Mouse (Mus musculus) limb, embryonic 13.5 days (tissue): ENCODE results near the gene Ftcd. TPM values are rescaled to one million over a fixed set of nuclear protein-coding genes. Genes with fewer than 3 reads are reported as not detected.
A peak's percentile ranks its signal among the peaks of the same experiment; 100 is the strongest.

Experiments used
- ATAC-seq: fragments of 200-750 bp; cut with Nextera tagmentation; 2 replicates; pipeline ENCODE4 v1.8.0; 2017; ENCODE audit warnings: low read depth, moderate number of reproducible peaks, moderate TSS enrichment; ENCODE audit not compliant: low FRiP score
- H3K27ac ChIP-seq: fragments of 300-500 bp; sonication (generic); 2 replicates; pipeline ENCODE4 v1.5.1; 2015; ENCODE audit warnings: inconsistent platforms, mild to moderate bottlenecking, moderate library complexity
- H3K27me3 ChIP-seq: fragments of 300-500 bp; sonication (generic); 2 replicates; pipeline ENCODE4 v1.6.1; 2015; ENCODE audit warnings: mild to moderate bottlenecking, inconsistent platforms
- H3K36me3 ChIP-seq: fragments of 300-500 bp; sonication (generic); 2 replicates; pipeline ENCODE4 v1.6.1; 2015; ENCODE audit warnings: inconsistent platforms, mild to moderate bottlenecking, moderate library complexity
- H3K4me1 ChIP-seq: fragments of 300-500 bp; sonication (generic); 2 replicates; pipeline ENCODE4 v1.6.1; 2015; ENCODE audit warnings: inconsistent platforms
- H3K4me2 ChIP-seq: fragments of 300-500 bp; sonication (generic); replicated peaks from 2 replicates; pipeline ENCODE4 v1.6.1; 2015; ENCODE audit warnings: inconsistent platforms, mild to moderate bottlenecking, moderate library complexity
- H3K4me3 ChIP-seq: fragments of 300-500 bp; sonication (generic); 2 replicates; pipeline ENCODE4 v1.5.1; 2015; ENCODE audit warnings: moderate library complexity, mild to moderate bottlenecking, inconsistent platforms
- H3K9ac ChIP-seq: fragments of 300-500 bp; sonication (generic); 2 replicates; pipeline ENCODE4 v1.6.1; 2015; ENCODE audit warnings: mild to moderate bottlenecking, inconsistent platforms
- H3K9me3 ChIP-seq: fragments of 300-500 bp; sonication (generic); 2 replicates; pipeline ENCODE4 v1.6.1; 2016; ENCODE audit warnings: inconsistent platforms
- WGBS: fragments of 180-500 bp; shearing (Covaris S2); methylation state at CpG from one replicate; pipeline ENCODE4 v1.1.7; 2015; 5-methylcytosine and 5-hydroxymethylcytosine counted together
- polyA plus RNA-seq: library from polyadenylated mRNA; unstranded; fragments of >200 nt; fragmentation: Nextera tagmentation; extraction: Ambion mirVana; gene quantifications from 2 replicates; pipeline ENCODE4 v1.2.1, GENCODE M21; 2015

The Ftcd gene
- polyA plus RNA-seq = 0.09 and 0.17 TPM in 2 replicates

- Histone ChIP-seq H3K4me2 (no peak within 1 kb of the TSS), H3K9ac (no peak within 1 kb of the TSS), H3K4me3 (no peak within 1 kb of the TSS), H3K9me3 (peaks cover 3% of the 10 kb centered on the region; the same call in 1 of the 2 replicates), H3K27ac (no peak within 1 kb of the TSS), H3K36me3 (no peaks in the 10 kb centered on the region), H3K27me3 (no peaks in the 10 kb centered on the region), H3K4me1 (no peaks in the 10 kb centered on the region)
- no peak for ATAC-seq
- 86% methylated on average over 3 of the region's 3 CpGs for WGBS
These were observed at the start of gene Ftcd for GRCm38 (mm10) chr10:76575374-76575773. Ftcd (plus strand) TSS chr10:76575648.

DNA sequence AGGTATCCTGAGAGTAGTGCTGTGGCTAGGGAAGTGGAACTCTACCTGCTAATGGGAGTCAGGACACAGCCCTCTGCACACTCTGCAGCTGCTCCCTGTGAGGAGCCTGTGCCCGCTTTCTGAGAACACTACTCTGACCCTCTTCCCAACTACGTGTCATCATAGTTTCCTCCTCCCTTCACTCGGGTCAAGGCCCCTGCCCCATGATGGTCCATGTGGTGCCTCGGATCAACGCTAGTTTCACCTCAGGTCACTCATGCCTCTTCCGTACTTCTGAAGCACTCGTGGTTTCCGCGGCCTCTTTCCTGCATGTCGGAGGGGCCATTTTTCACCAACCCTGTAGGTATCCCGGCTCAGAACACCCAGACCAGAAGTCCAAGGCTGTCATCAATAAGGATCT lies 44.5 kb upstream of the Ftcd start:
- H3K9me3 ChIP-seq = no peaks in the 10 kb centered on the region
- H3K27me3 ChIP-seq = no peaks in the 10 kb centered on the region
- H3K27ac ChIP-seq = 0 out of 2 replicates have a peak overlapping the region, but pooled peaks have one; percentile 15
- WGBS = 2% methylated on average over 11 of the region's 11 CpGs
- ATAC-seq = peak; percentile 42; the same call in 1 of the 2 replicates
- peaks cover 15% of the 10 kb centered on the region for H3K4me1 ChIP-seq
- peak overlapping the region; percentile 67 for H3K9ac ChIP-seq
- H3K4me3 ChIP-seq = peak overlapping the region; percentile 68
- H3K36me3 ChIP-seq = peaks cover 27% of the 10 kb centered on the region
- H3K4me2 ChIP-seq = peak overlapping the region; percentile 93

DNA sequence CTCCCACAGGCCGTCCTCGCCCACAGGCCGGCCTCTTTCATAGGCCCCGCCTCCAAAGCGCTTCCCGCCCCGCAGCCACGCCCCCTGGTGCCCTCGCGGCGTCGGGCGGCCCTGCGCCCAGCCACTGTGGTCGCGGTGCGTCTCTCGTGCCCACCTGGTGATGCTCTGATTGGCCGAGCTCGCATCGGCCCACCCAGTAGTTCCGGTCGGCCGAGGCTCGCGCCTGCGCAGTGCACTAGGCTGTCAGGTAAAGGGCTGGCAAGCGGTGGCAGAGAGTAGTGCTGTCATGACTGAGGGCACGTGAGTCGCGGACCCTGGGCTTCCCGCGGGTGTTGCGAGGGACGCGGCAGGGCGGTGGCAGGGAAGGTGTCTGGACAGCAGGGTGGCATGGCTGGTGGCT lies 44.1 kb upstream of the Ftcd start, which contains the start of gene Lss:
TSS of gene Lss (plus strand) at position 214 of the 400 bp plus-strand sequence.
- peak; percentile 99 for ATAC-seq
- Histone ChIP-seq H3K27me3 (no peaks in the 10 kb centered on the region), H3K4me1 (peaks cover 15% of the 10 kb centered on the region), H3K4me3 (peak within 1 kb of the TSS; percentile 68), H3K9ac (peak within 1 kb of the TSS; percentile 79), H3K36me3 (peaks cover 32% of the 10 kb centered on the region), H3K4me2 (peak within 1 kb of the TSS; percentile 93), H3K9me3 (no peaks in the 10 kb centered on the region), H3K27ac (peak within 1 kb of the TSS; percentile 76; the same call in 1 of the 2 replicates)
- WGBS = under 1% methylated on average over 37 of the region's 37 CpGs

DNA sequence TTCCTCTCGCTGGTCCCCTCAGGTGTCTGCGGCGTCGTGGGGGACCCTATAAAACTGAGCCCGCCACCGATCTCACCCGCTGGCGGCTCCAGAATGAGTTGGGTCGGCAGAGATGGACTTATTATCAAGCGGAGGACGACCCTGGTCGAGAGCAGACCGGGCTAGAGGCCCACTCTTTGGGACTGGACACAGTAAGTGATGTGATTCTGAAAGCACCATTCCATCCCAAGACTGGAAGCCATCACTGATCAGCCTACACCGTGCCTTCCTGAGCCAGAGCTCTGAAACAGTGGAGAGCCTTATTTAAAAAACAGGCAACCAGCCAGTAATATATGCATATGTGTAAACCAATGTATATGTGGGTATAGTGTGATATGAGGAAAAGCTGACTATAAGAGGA lies 43.6 kb upstream of the Ftcd start:
- ATAC-seq = peak; percentile 12; the same call in 1 of the 2 replicates
- 2% methylated on average over 14 of the region's 14 CpGs for WGBS
- Histone ChIP-seq H3K9me3 (no peaks in the 10 kb centered on the region), H3K9ac (peak overlapping the region; percentile 79), H3K4me2 (peak overlapping the region; percentile 93), H3K27me3 (no peaks in the 10 kb centered on the region), H3K36me3 (peaks cover 36% of the 10 kb centered on the region), H3K27ac (peak overlapping the region; percentile 76; the same call in 1 of the 2 replicates), H3K4me1 (peaks cover 15% of the 10 kb centered on the region), H3K4me3 (peak overlapping the region; percentile 68)

DNA sequence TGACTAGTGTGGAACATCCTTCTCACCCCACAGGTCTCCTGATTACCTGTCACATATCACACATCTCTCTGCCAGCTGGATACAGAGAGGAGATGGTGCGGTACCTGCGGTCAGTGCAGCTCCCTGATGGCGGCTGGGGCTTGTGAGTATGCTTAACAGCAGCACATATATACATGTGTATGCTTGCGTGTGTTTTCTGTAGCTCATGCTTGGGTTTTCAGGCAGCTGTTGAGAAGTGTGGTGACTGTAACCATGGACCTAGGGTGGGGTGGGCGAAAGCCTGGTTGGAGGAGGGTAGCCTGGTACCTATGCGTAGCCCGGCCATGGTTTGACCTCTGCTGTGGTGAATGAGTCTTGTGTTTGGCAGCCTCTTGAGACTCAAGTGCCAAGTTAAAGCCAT lies 39.9 kb upstream of the Ftcd start:
- no peaks in the 10 kb centered on the region for H3K9me3 ChIP-seq
- no peak overlapping the region for H3K9ac ChIP-seq
- H3K27me3 ChIP-seq = no peaks in the 10 kb centered on the region
- ATAC-seq = no peak
- H3K4me3 ChIP-seq = no peak overlapping the region
- 93% methylated on average over 7 of the region's 7 CpGs for WGBS
- no peak overlapping the region for H3K4me2 ChIP-seq
- peaks cover 20% of the 10 kb centered on the region for H3K4me1 ChIP-seq
- no peak overlapping the region for H3K27ac ChIP-seq
- peaks cover 70% of the 10 kb centered on the region for H3K36me3 ChIP-seq

DNA sequence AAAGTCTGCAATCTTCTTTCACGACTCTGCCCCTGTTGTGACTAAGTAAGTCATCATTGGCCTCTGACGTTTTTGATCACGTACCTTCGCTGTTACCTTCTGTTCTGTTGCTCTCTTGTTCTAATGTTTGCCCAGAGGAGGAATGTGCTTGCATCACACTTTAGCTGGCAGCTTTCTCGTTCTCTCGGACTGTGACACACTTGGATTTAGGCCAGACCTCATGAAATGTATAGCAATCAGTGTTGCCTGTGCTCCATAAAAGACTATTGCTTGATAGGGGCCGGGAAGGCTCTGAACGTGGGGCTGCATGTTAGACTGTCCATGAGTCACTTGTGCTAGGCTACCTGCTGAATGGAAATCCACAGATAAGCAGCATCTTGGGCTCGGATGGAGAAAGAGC lies 37.8 kb upstream of the Ftcd start:
- Histone ChIP-seq H3K27me3 (no peaks in the 10 kb centered on the region), H3K9ac (no peak overlapping the region), H3K4me1 (peaks cover 8% of the 10 kb centered on the region; the same call in 1 of the 2 replicates), H3K36me3 (peaks cover 91% of the 10 kb centered on the region), H3K4me3 (no peak overlapping the region), H3K4me2 (no peak overlapping the region), H3K27ac (peak overlapping the region; percentile 3; the same call in 1 of the 2 replicates), H3K9me3 (no peaks in the 10 kb centered on the region)
- WGBS = 78% methylated on average over 9 of the region's 9 CpGs
- ATAC-seq = no peak

DNA sequence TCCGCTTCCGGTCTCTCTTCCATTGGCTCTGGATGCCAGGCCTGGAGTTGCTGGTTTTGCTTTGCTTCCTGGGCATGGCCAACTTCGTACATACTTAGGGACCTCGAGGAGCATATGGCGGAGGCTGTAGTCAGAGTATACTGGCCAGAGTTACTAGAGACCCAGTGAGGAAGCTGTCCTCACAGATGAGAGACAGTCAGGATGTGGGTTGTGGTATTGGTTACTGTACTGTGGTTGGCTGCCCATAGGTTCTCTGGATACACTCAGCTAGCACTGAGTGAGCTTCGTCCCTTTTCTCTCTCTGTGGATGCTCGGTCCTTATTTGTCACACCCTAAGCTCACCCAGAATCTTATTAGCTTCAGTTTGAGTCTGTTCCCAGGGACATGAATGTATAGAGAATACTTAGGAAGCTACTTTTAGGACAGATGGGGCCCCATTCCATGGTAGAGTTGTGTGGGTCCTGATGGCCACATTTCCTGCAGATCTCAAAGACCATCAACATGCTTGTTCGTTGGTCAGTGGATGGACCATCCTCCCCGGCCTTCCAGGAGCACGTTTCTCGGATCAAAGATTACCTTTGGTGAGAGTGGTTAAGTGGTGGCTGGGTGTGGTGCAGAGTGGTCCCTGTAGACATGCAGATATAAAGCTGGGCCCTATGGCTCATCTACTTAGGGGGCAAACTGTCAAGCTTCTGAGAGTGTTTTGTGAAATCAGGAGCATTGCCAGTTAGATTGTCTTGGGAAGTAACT lies 33.9 kb upstream of the Ftcd start:
- peaks cover 97% of the 10 kb centered on the region for H3K36me3 ChIP-seq
- no peaks in the 10 kb centered on the region for H3K9me3 ChIP-seq
- no peak overlapping the region for H3K4me2 ChIP-seq
- H3K27me3 ChIP-seq = no peaks in the 10 kb centered on the region
- ATAC-seq = no peak
- WGBS = 91% methylated on average over 11 of the region's 11 CpGs
- H3K4me3 ChIP-seq = no peak overlapping the region
- H3K9ac ChIP-seq = no peak overlapping the region; the same call in 1 of the 2 replicates
- 0 out of 2 replicates have a peak, but pooled peaks cover 8% of the 10 kb centered on the region for H3K4me1 ChIP-seq
- H3K27ac ChIP-seq = no peak overlapping the region

- H3K36me3 ChIP-seq = peaks cover 97% of the 10 kb centered on the region
- no peak overlapping the region for H3K4me2 ChIP-seq
- H3K9ac ChIP-seq = no peak overlapping the region
- no peaks in the 10 kb centered on the region for H3K27me3 ChIP-seq
- no peak for ATAC-seq
- H3K9me3 ChIP-seq = no peaks in the 10 kb centered on the region
- H3K4me3 ChIP-seq = no peak overlapping the region
- no peak overlapping the region for H3K27ac ChIP-seq
- H3K4me1 ChIP-seq = no peaks in the 10 kb centered on the region
- 86% methylated on average over 10 of the region's 10 CpGs for WGBS
These were observed 32.6 kb upstream of the Ftcd start for GRCm38 (mm10) chr10:76542636-76543375.

DNA sequence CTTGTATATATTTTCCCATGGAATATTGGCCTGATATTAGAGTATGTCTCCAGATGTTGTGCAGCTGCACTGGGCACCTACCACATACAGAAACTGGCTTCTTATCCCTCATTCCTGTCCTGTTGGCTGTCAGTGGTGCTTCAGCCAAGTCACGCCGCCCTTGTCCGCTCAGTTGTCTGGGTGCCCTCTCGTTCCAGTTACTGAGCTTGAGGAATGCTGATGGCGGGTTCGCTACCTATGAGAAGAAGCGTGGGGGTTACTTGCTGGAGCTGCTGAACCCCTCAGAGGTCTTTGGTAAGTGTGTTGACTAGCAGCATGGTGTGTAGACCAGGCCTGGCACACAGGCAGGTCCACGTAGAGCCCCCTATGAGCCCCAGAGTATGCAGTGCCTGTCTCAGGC lies 28.9 kb upstream of the Ftcd start:
- H3K9me3 ChIP-seq = no peaks in the 10 kb centered on the region
- no peak for ATAC-seq
- H3K36me3 ChIP-seq = peaks cover 100% of the 10 kb centered on the region
- no peak overlapping the region for H3K9ac ChIP-seq
- no peak overlapping the region for H3K4me2 ChIP-seq
- no peaks in the 10 kb centered on the region for H3K27me3 ChIP-seq
- H3K27ac ChIP-seq = no peak overlapping the region
- H3K4me3 ChIP-seq = no peak overlapping the region
- WGBS = 96% methylated on average over 8 of the region's 8 CpGs
- H3K4me1 ChIP-seq = no peaks in the 10 kb centered on the region

DNA sequence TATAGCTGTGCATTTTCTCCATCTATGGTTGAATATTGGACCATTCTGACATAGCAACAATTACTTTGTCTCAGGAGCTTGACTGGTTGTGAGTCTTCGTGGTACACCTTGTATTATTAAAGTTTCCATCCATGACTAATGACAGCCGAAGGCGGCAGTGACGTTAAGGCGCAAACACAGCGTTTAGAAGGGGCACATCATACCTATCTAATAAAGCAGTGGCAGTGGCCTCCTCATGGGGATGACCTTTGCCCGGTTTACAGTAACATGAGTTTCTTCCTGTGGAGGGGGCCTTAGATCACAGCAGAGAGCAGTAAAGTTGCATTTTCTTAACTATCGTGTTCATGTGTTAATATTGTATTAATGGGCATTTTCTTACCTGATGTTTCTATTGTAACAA lies 27.2 kb upstream of the Ftcd start:
- Histone ChIP-seq H3K4me1 (no peaks in the 10 kb centered on the region), H3K9ac (no peak overlapping the region), H3K4me3 (no peak overlapping the region), H3K27me3 (no peaks in the 10 kb centered on the region), H3K9me3 (no peaks in the 10 kb centered on the region), H3K4me2 (no peak overlapping the region), H3K36me3 (peaks cover 100% of the 10 kb centered on the region), H3K27ac (no peak overlapping the region)
- 91% methylated on average over 8 of the region's 8 CpGs for WGBS
- no peak for ATAC-seq

GRCm38 (mm10) chr10:76550458-76550857 lies 25.0 kb upstream of the Ftcd start:
- Histone ChIP-seq H3K4me2 (no peak overlapping the region), H3K4me3 (no peak overlapping the region), H3K27ac (no peak overlapping the region), H3K9me3 (no peaks in the 10 kb centered on the region), H3K27me3 (no peaks in the 10 kb centered on the region), H3K36me3 (peaks cover 93% of the 10 kb centered on the region), H3K4me1 (no peaks in the 10 kb centered on the region), H3K9ac (no peak overlapping the region)
- ATAC-seq = no peak
- 86% methylated on average over 5 of the region's 5 CpGs for WGBS

- Histone ChIP-seq H3K36me3 (peaks cover 87% of the 10 kb centered on the region), H3K4me3 (no peak overlapping the region), H3K27ac (no peak overlapping the region), H3K4me2 (no peak overlapping the region), H3K9me3 (no peaks in the 10 kb centered on the region), H3K9ac (no peak overlapping the region), H3K27me3 (no peaks in the 10 kb centered on the region), H3K4me1 (no peaks in the 10 kb centered on the region)
- WGBS = 80% methylated on average over 3 of the region's 3 CpGs
- ATAC-seq = no peak
These were observed 23.9 kb upstream of the Ftcd start for GRCm38 (mm10) chr10:76551556-76551955.
